Mouse (Mus musculus): ENCODE data around the gene N4bp2.

Gene N4bp2

GRCm38 (mm10) chr5:65827102-65827501, 63.8 kb downstream of the N4bp2 start:
- intact Hi-C loops (cut with DNase I), result no loop called here

DNA sequence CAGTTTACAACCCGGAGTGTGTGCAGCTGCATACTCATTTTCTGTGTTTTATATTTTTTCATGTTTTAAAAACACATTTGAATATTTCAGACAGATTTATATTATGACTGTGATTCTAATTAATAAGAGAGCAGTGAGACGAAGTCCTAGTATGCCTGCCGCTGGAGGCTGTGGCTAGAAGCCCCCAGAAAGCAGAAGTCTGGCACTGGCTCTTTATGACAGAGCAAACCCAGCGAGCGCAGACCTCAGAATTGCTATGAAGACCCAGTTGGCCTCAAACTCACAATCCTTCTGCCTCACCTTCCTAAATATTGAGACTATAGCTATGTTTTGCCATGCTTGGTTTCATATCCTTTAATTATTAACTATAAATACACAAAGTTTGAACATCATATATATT, 64.9 kb downstream of the N4bp2 start:
- intact Hi-C loops (cut with DNase I), result no loop called here

DNA sequence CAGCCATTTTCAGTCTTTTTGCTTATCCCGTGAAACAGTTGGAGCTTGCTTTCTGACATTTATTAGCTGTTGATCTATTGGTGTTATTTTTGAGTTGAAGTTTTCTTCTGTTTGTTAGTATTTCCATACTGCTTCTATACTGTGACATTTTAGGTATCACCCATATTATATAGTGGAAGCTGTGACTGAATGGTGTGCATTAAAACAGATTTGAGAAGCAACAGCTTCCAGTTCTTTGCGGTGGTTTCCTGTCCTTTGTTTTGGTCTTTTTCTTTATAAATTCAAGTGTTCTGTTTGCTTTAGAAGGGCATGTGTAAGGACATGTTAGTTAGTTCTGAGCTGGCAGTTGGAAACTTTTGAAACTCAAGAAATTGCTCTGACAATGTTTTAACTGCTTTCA, 65.7 kb downstream of the N4bp2 start:
- intact Hi-C loops (cut with DNase I), result no loop called here

GRCm38 (mm10) chr5:65831917-65832618, 68.7 kb downstream of the N4bp2 start:
- intact Hi-C loops (cut with DNase I), result no loop called here

DNA sequence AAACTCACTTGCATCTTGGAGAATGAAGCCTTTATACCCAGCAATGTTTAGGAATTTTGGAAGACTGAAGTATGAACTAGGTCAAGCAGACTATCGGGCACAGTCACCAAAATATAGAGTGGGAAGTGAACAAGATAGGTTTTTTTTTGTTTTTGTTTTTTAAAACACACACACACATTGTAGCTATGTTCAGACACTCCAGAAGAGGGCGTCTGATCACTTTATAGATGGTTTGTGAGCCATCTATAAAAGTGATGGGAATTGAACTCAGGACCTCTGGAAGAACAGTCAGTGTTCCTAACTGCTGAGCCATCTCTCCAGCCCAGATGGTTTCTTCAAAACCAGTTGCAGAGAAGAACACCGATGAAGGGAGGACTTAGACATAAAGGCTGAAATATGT, 69.8 kb downstream of the N4bp2 start:
- intact Hi-C loops (cut with DNase I), result no loop called here

- intact Hi-C loops (cut with DNase I), result no loop called here
Observed at GRCm38 (mm10) chr5:65833766-65834498, 70.6 kb downstream of the N4bp2 start.

DNA sequence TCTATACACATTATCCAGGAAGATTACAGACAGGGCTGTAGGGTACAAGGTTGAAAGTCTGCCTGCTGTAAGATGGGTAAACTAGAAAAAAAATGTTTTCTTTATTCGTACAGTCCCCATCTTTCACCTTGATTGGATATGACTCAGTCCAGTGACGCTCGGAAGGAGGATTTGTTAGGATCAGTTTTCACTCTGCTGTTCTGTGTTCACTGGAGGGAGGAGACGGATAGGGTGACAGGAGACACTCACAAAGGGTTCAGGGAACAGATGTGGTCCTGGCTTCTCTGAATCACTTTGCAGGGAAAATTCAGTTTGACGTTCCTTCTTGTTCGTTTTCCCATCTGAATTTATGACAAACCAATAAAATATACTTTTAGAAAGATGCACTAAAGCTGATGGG, 74.7 kb downstream of the N4bp2 start:
- intact Hi-C loops (cut with DNase I), result no loop called here

DNA sequence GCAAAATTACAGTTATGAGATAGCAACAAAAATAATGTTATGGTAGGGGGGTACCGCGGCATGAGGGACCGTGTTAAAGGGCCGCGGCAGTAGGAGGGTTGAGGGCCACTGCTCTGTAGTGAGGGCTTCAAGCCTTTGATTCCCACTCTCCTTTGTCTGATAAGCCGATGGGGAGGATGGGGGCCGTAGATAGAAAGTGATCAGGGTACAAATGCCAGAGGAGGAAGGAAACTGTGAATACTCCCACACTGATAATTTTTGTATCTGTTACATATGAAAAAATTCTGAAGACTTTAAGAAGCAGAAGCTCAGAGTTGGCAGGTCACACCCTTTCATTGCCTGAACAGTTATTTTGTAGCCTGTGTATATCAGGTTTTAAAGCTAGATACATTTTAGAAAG, 79.6 kb downstream of the N4bp2 start:
- intact Hi-C loops (cut with DNase I), result no loop called here

DNA sequence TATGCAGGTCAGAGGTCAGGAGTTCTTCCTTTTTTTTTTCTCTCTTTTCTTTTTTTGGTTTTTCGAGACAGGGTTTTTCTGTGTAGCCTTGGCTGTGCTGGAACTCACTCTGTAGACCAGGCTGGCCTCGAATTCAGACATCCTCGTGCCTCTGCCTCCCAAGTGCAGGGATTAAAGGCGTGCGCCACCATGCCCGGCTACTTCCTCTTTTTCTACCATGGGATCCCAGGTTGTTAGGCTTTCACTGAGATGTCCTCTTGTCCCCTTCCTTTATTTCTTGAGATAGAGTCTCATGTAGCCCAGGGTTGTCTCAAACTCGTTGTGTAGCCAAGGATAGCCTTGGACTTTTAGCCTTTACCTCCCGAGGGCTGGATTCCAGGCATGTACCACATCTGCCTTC, 83.2 kb downstream of the N4bp2 start:
- intact Hi-C loops (cut with DNase I), result no loop called here

DNA sequence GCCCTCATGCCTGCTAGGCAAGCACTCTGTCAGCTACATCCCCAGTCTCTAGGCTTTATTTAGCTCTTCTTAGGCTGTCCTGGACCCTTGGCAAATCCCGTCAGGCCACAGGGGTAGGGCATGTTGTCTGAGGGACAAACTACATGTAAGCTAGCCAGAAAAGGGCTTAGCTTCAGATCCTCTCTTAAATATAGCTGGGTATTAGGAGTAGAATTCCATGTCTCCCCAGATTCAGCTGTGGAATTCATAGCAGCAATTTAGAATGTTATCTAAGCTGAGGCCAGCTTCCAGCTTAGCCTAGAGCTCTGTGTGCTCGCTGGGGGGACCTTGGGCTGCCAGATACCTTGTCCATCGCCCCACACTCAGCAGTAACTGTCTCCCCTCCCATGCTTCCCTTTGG, 83.6 kb downstream of the N4bp2 start:
- intact Hi-C loops (cut with DNase I), result no loop called here

DNA sequence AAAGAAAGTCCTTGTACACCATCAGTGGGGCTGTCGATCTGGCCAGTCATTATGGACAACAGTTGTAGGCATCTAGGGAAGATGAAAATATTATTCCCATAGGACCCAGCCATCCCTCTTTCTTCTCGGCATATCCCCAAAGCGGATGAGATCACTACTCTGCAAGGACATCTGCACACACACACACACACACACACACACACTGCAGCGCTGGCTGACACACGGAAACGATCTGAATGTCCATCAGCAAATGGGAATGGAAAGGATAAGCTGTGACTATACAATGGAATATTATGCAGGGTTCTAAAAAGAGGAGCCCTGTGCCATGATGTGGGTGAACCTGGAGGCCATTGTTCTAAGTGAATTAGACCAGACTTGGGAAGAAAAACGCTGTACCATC, 84.3 kb downstream of the N4bp2 start:
- intact Hi-C loops (cut with DNase I), result no loop called here

GRCm38 (mm10) chr5:65850765-65851164, 87.4 kb downstream of the N4bp2 start:
- intact Hi-C loops (cut with DNase I), result no loop called here

GRCm38 (mm10) chr5:65854786-65855191, 91.5 kb downstream of the N4bp2 start:
- intact Hi-C loops (cut with DNase I), result no loop called here

- intact Hi-C loops (cut with DNase I), result no loop called here
Observed at GRCm38 (mm10) chr5:65855571-65855970, 92.2 kb downstream of the N4bp2 start.

DNA sequence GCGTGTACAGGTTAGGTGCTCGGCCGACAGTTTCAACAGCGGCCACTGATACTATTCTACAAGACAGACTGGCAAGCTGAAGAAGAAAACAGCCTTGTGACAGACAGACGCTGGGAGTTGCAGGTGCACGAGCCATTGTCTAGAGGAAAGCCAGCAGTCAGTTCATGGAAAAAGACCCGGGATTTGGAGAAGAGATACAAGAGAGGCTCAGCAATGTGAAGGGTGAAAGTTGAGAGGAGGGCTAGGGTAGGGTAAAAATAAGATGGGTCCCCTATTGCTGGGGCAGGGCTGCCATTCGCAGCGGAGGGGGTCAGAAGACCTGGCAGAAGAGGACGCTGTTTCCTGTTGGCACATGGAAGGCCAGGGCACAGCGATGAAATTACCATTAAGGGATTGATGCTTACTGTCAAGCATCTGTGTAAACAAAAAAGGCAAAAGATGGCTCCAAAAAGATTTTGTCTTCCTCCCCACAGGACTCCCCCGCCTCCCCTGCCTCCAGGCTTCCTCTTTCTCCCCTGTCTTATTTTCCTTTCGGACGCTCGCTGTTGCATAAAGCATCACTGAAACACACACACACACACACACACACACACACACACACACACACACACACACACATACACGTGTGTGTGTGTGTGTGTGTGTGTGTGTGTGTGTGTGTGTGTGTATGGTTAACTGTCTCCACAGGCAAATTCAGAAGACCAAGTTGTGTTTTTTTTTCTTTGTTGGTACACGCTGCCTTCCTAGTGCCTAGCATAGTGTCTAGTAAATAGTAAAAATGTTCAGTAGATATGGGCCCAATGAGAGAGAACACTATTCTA, 93.5 kb downstream of the N4bp2 start:
- intact Hi-C loops (cut with DNase I), result no loop called here

GRCm38 (mm10) chr5:65857935-65858334, 94.6 kb downstream of the N4bp2 start:
- intact Hi-C loops (cut with DNase I), result no loop called here

GRCm38 (mm10) chr5:65858355-65858754, 95.0 kb downstream of the N4bp2 start:
- intact Hi-C loops (cut with DNase I), result no loop called here

DNA sequence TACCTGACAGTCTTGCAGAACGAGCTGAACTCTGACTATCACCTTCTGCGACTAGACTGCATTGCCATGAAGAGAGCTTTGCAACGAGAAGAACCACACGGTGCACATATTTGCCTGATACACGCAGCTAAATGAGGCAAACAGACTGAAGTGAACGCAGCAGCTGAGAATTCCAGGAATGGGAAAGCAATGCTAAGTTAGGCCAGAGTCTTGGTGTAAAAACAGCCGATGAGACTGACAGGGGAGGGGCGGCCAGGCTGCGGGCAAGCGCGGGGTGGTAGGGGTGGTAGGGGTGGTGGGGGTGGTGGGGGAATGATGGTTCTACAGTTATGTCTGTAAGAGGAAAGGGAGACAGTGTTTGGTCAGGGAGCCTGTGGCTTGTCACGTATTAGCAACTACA, 95.6 kb downstream of the N4bp2 start:
- intact Hi-C loops (cut with DNase I), result no loop called here

- intact Hi-C loops (cut with DNase I), result no loop called here
Observed at GRCm38 (mm10) chr5:65859396-65859795, 96.1 kb downstream of the N4bp2 start.

DNA sequence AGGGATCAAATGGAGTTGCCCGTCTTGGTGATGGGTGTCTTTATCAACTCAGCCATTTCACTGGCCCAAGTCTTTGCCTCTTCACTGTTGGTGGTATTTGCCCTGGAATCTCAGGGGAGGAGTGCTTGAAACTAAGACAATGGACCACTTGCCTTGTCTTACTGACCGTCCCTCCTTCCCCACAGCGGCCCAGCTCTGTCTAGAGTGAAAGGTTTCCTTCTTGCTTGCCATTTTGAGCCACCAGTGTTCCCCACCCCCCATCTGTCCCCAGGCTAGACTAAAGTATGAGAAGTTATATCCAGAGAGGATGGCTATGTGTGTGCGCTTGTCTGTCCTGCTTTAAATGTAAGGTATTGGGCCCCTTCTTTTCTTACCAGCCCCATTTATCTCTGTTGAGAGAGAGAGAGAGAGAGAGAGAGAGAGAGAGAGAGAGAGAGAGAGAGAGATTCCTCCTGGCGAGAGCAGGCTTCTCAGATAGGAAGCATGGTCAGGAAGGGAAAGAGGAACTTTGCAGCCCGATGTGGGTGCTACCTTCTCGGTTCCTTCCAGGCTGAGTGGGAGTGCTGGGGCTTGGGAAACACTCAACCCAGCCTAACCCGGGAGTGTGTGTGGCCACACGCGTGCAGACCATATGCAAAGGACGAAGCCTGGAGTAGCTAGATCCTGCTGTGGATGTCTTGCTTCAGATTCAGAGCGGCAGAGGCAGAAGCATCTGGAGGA, 97.1 kb downstream of the N4bp2 start:
- intact Hi-C loops (cut with DNase I), result no loop called here

GRCm38 (mm10) chr5:65861154-65861944, 98.0 kb downstream of the N4bp2 start, which contains the start of gene Rhoh:
Gene Rhoh, plus strand, starts transcription at chr5:65861213.
- intact Hi-C loops (cut with DNase I), result no loop called here

Data from adrenal gland (tissue).